Comparison of ENCODE assay signal across 8 mouse cellular contexts in genomic region chr7:142663931-142664421, GRCm38 (mm10). TPM values are rescaled to one million over a fixed set of nuclear protein-coding genes. Genes with fewer than 3 reads are reported as not detected.
DNase-seq lines count a peak whose midpoint lies in the region; ATAC-seq and TF ChIP-seq lines count a peak whose summit lies in the region.
"Had no signal": no experiment of that assay in that cellular context is flagged by ENCODE, and none has a peak within 500 bp of the region (broad histone marks: within the 10 kb centered on the region; RNA-seq: fewer than 3 reads in every experiment).

No protein-coding gene starts in this region.

- no peak overlapping the region for H3K27ac ChIP-seq in forebrain, postnatal 0 days (ENCODE audit: low read depth, low read length)
- H3K27ac ChIP-seq in limb, embryonic 13.5 days = peak overlapping the region; percentile 88
- H3K27ac ChIP-seq in stomach, embryonic 15.5 days = peak overlapping the region; percentile 48

- H3K9me3 ChIP-seq in forebrain, postnatal 0 days (ENCODE audit: low read length) = no peaks in the 10 kb centered on the region
- no peaks in the 10 kb centered on the region for H3K9me3 ChIP-seq in limb, embryonic 13.5 days
- no peaks in the 10 kb centered on the region for H3K9me3 ChIP-seq in stomach, embryonic 15.5 days

- DNase-seq in right cerebral cortex, postnatal 4 days = peak; percentile 42
- DNase-seq in right cerebral cortex, postnatal 36 days (ENCODE audit: low spot score in 2 of 2) = no peak
- peak; percentile 55 for DNase-seq in forebrain, postnatal 0 days
- DNase-seq in right cerebral cortex, postnatal 10 days (ENCODE audit: low spot score in 2 of 2) = no peak
- DNase-seq in kidney, adult 11 months = no peak

- WGBS in forebrain, postnatal 0 days = 1% methylated on average over 52 of the region's 53 CpGs
- WGBS in limb, embryonic 13.5 days = under 1% methylated on average over 52 of the region's 53 CpGs
- WGBS in stomach, embryonic 15.5 days = 1% methylated on average over 53 of the region's 53 CpGs

- no peak overlapping the region for H3K9ac ChIP-seq in forebrain, postnatal 0 days
- peak overlapping the region; percentile 85 for H3K9ac ChIP-seq in limb, embryonic 13.5 days
- H3K9ac ChIP-seq in stomach, embryonic 15.5 days = peak overlapping the region; percentile 30; the same call in 1 of the 2 replicates

- no peaks in the 10 kb centered on the region for H3K36me3 ChIP-seq in forebrain, postnatal 0 days (ENCODE audit: insufficient read depth)
- H3K36me3 ChIP-seq in limb, embryonic 13.5 days = peaks cover 29% of the 10 kb centered on the region
- no peaks in the 10 kb centered on the region; the same call in 1 of the 2 replicates for H3K36me3 ChIP-seq in stomach, embryonic 15.5 days

- peak overlapping the region; percentile 27; the same call in 1 of the 2 replicates for H3K4me2 ChIP-seq in forebrain, postnatal 0 days (ENCODE audit: low read depth)
- H3K4me2 ChIP-seq in limb, embryonic 13.5 days (replicated peaks) = peak overlapping the region; percentile 73
- H3K4me2 ChIP-seq in stomach, embryonic 15.5 days = peak overlapping the region; percentile 56

- no peak for TF ChIP-seq CTCF in forebrain, postnatal 0 days (IDR thresholded peaks at IDR 0.05; ENCODE audit: low read depth)

- peaks cover 61% of the 10 kb centered on the region for H3K27me3 ChIP-seq in forebrain, postnatal 0 days (ENCODE audit: insufficient read depth, low read length)
- peaks cover 66% of the 10 kb centered on the region for H3K27me3 ChIP-seq in limb, embryonic 13.5 days
- peaks cover 57% of the 10 kb centered on the region for H3K27me3 ChIP-seq in stomach, embryonic 15.5 days (replicated peaks)

- H3K4me3 ChIP-seq in forebrain, postnatal 0 days (ENCODE audit: low read depth, low read length) = peak overlapping the region; percentile 1; the same call in 1 of the 2 replicates
- peak overlapping the region; percentile 68 for H3K4me3 ChIP-seq in limb, embryonic 13.5 days
- H3K4me3 ChIP-seq in stomach, embryonic 15.5 days (replicated peaks) = peak overlapping the region; percentile 39
- H3K4me3 ChIP-seq: myocyte had no signal

- H3K4me1 ChIP-seq in forebrain, postnatal 0 days (ENCODE audit: insufficient read depth) = no peaks in the 10 kb centered on the region
- H3K4me1 ChIP-seq in limb, embryonic 13.5 days = peaks cover 28% of the 10 kb centered on the region
- peaks cover 20% of the 10 kb centered on the region; the same call in 1 of the 2 replicates for H3K4me1 ChIP-seq in stomach, embryonic 15.5 days

- peak; percentile 27; the same call in 1 of the 2 replicates for ATAC-seq in forebrain, postnatal 0 days
- ATAC-seq in limb, embryonic 13.5 days (ENCODE audit: low FRiP score, low read depth) = no peak
- ATAC-seq in stomach, embryonic 15.5 days (ENCODE audit: insufficient read depth, low FRiP score, low read depth) = no peak

RNA-seq across cellular contexts. Expression of gene Igf2, which starts 2.6 kb away (rescaled TPM):
- total RNA-seq in forebrain, postnatal 0 days (2014; rRNA removed) = 152 and 288 TPM in 2 replicates
- polyA plus RNA-seq in forebrain, postnatal 0 days (2015; fragmentation: Nextera tagmentation; extraction: Ambion mirVana) = 149 and 152 TPM in 2 replicates
- 1,260 and 1,271 TPM in 2 replicates for polyA plus RNA-seq in limb, embryonic 13.5 days (2015; fragmentation: Nextera tagmentation; extraction: Ambion mirVana)
- 964 and 1,001 TPM in 2 replicates for polyA plus RNA-seq in stomach, embryonic 15.5 days (2015; fragmentation: Nextera tagmentation; extraction: Ambion mirVana)

RNA-seq across cellular contexts. Expression of gene Gm49394, which starts 5.8 kb away (rescaled TPM):
- 0.08 TPM in 1 of 2 replicates, not detected in the other for total RNA-seq in forebrain, postnatal 0 days (2014; rRNA removed)
- polyA plus RNA-seq in forebrain, postnatal 0 days (2015; fragmentation: Nextera tagmentation; extraction: Ambion mirVana) = 0.06 TPM in 1 of 2 replicates, not detected in the other
- polyA plus RNA-seq in limb, embryonic 13.5 days (2015; fragmentation: Nextera tagmentation; extraction: Ambion mirVana) = 0.23 TPM in 1 of 2 replicates, not detected in the other
- 0.10 and 0.14 TPM in 2 replicates for polyA plus RNA-seq in stomach, embryonic 15.5 days (2015; fragmentation: Nextera tagmentation; extraction: Ambion mirVana)

Comparison
In these comparisons a context has a peak if more than half of its experiments do, and no peak if none do; other contexts are left out.
1. DNase-seq: peak in right cerebral cortex, postnatal 4 days (single experiment) and forebrain, postnatal 0 days (single experiment); none in right cerebral cortex, postnatal 36 days (0 of 2), right cerebral cortex, postnatal 10 days (0 of 2) and kidney, adult 11 months (single experiment).
2. H3K4me3 ChIP-seq: peak in every context shown above with its lines; median percentile 68 in limb, embryonic 13.5 days; 39 in stomach, embryonic 15.5 days; 1 in forebrain, postnatal 0 days.
3. Peak in every context shown above with its lines, with median percentiles within 50 percentile points of each other: H3K4me2 ChIP-seq.